Mouse (Mus musculus): ENCODE results near the gene Map2k5. TPM values are rescaled to one million over a fixed set of nuclear protein-coding genes. Genes with fewer than 3 reads are reported as not detected.
A peak's percentile ranks its signal among the peaks of the same experiment; 100 is the strongest.

Gene Map2k5
- total RNA-seq, 1 experiment from 2014 or later, result 50.7 TPM

- DNase-seq, result no peak
Measured at GRCm38 (mm10) chr9:63145249-63146125, 232.2 kb downstream of the Map2k5 start.

DNA sequence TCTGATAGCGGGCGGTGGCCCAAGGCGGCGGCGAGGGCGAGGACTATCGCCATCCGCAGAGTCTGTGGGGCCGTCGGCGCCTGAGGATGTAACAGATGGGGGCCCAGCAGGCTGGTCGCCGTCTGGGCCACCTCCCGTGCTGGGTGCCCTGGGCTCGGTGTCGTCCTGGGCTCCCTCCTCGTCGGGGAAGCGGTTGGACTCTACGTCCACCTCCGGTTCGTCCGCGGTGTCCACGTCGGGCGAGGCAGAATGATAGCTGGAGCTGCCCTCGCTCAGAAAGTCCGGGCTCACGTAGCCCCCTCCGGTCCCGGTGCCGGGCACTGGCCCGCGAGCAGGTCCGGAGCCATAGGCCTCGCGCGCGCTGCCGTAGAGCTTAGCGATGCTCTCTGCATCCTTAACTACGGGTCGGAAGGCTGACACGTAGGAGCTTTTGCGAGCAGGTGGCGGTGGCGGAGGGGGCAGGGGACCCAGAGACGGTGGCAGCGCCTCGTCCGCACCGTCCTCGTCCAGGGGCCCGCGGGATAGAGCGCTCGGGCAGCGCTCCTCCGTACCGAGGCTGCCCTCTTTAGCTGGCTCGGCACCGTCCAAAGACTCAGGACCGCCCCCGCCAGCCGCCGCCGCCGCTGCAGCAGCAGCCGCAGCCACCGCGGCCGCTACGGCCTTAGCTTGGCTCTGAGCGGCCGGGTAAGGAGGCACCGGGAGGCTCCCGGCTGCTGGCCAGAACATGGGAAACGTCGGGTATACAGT is 233.0 kb downstream of the Map2k5 start:
- no peak for DNase-seq

DNA sequence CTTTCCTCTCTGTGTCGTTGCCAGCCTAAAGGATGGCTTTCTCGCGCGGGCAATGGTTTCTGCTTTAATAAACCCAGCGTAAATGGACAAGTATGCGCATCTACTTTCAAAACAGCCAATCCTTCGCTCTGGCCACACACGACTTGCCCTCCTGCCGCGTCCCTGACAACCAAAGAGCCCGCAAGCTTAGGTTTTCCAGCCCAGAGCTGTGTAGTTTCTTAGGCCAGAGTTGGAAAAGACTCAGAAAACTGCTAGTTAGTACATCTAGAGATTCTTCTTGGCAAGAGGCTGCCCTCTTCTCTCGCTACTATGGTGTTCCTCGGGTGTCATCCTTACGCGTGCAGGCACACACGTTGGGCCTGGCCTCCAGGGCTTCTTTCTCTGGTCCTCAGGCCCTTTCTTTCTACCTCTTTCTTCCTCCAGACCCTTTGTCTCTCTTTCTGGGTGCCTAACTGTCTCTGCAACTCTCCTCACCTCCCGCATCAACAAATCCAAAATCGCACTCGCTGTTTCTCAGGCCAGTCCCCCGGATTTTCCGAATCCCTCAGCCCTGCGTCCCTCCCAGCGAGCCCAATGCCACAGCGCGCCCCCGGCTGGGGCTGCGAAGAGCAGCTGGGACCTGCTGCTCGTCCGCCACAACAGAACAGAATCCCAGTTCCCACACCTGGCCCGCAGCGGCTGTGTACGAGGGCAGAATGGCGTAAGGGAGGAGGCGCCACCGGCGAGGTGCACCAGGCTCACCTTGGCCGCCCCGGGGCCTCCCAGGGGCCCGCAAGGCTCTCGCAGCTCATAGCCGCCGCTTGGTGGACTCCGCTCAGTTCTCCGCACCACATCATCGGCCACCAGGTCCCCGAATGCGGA is 233.8 kb downstream of the Map2k5 start:
- no peak for DNase-seq

GRCm38 (mm10) chr9:63143227-63143626 is 234.5 kb downstream of the Map2k5 start:
- DNase-seq, result no peak

GRCm38 (mm10) chr9:63142335-63143036 is 235.2 kb downstream of the Map2k5 start:
- DNase-seq, result no peak

DNA sequence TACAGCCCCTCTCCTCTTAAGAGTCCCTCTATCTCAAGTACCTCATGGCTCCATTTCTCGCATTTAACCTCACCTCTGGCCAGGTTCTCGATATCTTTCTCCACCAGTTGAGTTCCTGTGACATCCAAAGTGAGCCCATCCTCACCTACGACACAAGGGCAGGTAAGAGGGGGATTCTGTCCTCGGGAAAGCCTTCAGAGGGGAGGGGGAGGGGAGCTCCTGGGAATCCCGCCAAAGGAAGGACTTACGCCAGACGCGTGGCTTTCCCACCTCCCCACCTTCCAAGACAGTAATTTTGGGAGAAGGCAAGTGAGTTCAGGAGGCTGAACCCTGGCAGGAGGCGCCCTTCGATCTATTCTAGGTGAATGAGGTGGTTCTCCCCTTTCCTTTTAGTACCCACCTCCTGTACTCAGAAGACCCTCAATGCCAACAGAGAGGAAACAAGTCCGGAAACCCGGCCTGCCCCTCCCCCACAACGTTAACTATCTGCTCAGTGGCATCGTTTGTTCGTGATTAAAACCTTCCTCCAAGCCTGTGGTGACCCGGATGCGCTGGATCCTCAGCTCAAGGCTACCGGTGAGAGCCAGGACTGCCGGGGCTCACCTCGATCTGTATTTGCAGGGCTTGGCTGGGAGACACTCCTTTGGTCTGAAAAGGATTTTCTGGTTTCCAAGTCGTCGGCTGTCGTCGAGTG is 235.9 kb downstream of the Map2k5 start:
- no peak for DNase-seq

- DNase-seq, result no peak
Measured at GRCm38 (mm10) chr9:63140211-63140610, 237.5 kb downstream of the Map2k5 start.

DNA sequence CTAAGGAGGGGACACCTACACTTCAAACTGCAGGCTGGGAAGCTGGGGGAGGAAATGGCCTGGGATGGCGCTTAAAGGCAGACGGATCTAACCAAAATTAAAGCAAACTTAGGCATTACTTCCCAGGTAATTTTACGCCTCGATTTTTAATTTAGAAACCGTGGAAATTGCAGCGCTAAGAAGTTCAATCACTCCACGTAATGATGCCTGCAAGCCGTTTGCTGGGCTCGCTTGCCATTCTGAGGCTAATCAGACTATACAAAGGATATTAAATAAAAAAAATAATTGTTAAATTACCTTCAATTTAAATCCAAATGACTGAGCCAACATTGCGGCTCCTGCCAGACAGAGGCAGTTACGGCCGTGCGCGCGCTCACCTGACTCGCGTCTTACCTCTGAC is 238.0 kb downstream of the Map2k5 start:
- no peak for DNase-seq

GRCm38 (mm10) chr9:63138481-63138967 is 239.2 kb downstream of the Map2k5 start:
- no peak for DNase-seq

DNA sequence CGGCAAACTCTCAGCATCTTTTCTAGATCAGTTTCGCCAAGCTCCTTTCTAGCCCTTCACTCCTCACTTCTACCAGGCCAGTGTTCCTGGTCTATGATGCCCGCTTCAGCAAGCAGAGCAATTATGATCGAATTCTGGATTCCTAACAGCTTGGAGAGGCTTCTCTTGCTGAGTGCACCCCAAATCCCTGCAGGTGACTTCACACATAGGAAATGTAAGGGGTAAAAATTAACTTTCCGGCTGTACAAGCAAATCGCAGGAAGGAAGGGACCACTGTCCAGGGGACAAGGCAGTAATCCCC is 240.1 kb downstream of the Map2k5 start:
- no peak for DNase-seq

DNA sequence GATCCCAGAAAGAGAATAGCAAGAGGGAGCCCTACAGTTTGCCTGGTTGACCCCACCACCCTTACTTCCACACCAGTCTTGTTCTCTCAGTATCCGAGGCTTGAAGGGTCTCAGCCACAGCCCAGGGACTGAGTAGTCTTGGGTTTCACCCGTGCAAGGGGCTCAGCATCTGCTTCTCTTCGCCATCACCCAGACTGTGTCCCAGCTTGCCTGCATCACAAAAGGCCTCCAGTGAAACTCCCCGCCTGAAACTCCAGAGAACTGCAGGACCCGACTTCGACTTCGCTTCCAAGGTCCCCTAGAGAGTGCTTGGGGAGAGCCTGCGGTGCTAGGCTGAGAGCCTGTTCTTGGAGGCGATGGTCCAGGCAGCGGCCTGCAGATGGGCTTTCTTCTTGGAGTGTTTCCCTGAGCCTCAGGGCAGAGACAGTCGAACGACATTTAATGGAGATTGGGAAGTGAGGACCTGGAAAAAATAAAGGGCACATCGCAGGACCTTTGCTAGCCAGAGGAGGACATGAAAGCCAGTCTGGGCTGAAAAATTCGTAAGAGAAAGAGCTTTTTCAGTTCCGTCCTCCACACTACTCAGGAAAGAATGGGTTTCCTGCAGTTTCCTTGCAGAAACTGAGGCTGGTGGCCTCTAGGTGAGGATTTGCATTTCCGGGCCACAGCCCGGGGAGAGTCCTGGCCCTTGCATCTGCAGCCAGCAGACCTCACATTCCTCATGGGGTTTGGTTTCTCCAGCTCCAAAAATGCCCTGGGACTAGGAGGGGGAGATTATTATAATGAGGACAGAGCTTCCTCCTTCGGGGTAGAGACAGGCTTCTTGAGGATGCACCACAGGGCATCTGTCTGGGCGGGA is 240.7 kb downstream of the Map2k5 start:
- no peak for DNase-seq

GRCm38 (mm10) chr9:63136241-63136640 is 241.5 kb downstream of the Map2k5 start:
- no peak for DNase-seq

DNA sequence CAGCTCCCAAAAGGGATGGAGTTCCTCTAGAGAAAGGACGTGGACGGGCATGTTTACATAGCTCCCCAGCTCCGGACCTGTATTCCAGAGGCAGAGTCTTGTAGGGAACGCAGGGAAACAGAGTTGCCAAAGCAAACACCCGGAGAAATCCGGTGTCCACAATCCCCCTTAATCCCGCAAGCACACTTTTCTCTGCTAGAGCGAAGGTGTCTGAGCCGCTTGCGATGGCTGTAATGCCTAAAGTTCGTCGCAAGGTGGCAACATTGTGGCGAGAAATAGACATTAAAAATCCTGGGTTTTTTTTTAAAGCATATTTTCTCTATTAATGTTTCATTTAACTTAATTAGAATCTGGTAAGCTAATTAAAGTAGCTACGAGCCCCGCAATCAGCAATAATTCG is 241.9 kb downstream of the Map2k5 start:
- no peak for DNase-seq

DNA sequence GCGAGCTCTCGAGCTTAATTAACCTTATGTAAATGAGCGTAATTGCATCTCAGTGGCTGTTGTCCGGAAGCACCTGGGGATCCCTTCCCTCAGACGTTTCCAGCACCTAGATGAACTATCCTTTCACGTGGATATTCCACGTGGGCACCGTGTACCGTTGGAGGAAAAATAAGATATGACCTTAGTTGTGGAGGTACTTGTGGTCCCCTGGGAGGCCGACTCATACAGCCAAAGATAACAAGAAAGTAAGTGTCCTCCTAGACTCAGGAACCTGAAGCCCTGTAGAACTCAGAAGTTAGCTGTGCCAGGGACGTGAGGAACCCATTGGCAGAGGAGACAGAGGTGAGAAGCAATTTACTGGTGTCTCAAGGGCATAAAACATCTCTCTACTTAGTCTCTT is 242.3 kb downstream of the Map2k5 start:
- no peak for DNase-seq

GRCm38 (mm10) chr9:63133659-63134058 is 244.0 kb downstream of the Map2k5 start:
- DNase-seq, result no peak

DNA sequence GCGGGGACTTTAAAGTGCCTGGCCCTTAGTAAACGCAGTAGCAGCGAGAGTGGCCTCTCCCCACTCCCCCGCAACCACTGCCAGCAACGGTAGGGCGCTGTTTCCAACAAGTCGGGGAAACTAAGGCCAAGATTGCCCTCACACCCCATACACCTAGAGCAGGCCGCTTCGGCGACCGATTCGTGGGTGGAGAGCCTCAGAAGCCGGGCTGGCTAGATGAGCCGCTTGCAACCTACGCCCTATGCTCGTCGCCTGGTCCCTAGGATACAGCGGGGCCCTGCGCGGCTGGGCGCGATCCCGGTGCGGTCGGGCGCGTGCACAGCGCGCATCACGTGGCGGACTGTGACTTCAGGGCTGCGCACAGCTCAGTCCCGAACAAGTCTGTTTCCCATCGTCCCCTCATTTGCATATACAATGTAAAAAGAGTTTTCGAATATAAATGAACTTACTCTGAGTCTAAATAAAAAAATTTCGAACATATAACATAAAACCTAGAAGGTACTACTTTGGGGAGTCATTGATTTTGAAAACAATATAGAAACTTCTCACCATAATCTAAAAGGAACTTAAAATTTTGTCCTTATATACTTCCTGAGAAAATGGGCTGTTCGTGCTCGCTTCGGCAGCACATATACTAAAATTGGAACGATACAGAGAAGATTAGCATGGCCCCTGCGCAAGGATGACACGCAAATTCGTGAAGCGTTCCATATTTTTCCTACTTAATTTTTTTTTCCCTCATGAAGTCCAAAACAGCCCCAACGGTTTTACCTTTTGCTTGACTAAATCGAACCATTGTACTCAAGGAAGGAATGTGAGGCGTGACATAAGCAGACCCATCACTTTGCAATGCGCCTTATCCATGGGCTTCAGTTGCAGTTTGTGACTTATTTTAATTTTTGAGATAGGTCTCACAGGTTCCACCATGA is 244.8 kb downstream of the Map2k5 start:
- peak; percentile 94 for DNase-seq

- peak; percentile 51 for DNase-seq
Measured at GRCm38 (mm10) chr9:63131957-63132602, 245.6 kb downstream of the Map2k5 start.

- no peak for DNase-seq
Measured at GRCm38 (mm10) chr9:63129641-63130041, 248.1 kb downstream of the Map2k5 start.

DNA sequence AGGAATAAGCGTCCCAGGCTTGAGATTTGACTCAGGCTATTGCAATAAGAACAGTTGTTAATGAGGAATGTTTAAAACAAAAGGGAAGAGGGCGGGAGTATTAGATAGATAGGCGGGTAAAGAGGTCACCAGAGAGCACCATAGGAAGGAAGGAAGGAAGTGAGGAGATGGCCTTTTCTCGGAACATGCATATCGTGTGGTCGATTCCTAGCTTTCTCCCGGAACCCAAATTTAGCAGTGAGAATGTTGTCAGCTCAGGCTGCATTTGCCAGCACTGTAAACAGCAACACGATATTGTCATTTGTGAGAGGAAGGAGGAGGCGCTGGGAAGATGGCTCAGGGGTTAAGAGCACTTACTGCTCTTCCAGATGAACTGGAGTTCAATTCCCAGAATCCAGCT is 253.2 kb downstream of the Map2k5 start:
- DNase-seq, result no peak

Data from adrenal gland, postnatal 25 days (tissue).